1 mouse cellular context compared by ENCODE assay signal in the genomic region with DNA sequence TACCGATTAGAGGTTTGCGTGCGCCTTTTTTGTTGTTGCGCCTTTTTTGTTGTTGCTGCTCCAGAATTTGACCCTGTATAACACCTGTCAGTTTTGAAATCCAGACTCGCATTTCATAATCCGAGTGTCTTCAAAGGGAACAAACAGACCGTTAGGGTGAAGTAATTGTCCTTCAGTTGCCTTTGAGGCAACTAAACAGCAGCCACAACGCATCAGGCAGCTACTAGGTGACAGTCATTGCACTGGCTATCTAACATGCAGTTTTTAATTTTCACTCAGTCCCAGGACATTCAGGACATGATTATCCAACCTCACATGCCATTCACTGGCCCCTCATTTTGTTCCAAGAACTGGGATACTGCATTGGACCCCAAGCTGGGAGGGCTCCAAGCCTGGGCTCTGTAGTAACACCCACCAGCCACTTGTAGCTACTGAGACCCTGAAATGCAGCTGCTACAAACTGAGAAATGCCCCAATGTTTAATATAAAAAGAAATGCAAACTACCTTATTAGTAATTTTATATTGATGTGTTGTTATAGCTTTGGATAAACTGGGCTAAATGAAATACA.
TF ChIP-seq lines count a peak whose summit lies in the region.

No protein-coding gene starts in this region.

TF ChIP-seq in ES-E14, 5 proteins besides CTCF, POLR2A, EP300 and RAD21:
- TF ChIP-seq CHD2 (IDR thresholded peaks at IDR 0.05; ENCODE audit: low read depth, low read length) = no peak; the same call in 1 of the 2 replicates
- no peak for TF ChIP-seq MAFK (IDR thresholded peaks at IDR 0.05; ENCODE audit: insufficient read depth, low read depth, low read length)
- no peak for TF ChIP-seq ZNF384 (IDR thresholded peaks at IDR 0.05; ENCODE audit: low read depth, low read length)
- TF ChIP-seq HCFC1 (IDR thresholded peaks at IDR 0.05; ENCODE audit: borderline replicate concordance, insufficient read depth, low read length) = no peak
- no peak for TF ChIP-seq ZC3H11A (IDR thresholded peaks at IDR 0.05; ENCODE audit: borderline replicate concordance, low read depth, low read length)
